ENCODE assay signal across 17 mouse cellular contexts in the genomic region with DNA sequence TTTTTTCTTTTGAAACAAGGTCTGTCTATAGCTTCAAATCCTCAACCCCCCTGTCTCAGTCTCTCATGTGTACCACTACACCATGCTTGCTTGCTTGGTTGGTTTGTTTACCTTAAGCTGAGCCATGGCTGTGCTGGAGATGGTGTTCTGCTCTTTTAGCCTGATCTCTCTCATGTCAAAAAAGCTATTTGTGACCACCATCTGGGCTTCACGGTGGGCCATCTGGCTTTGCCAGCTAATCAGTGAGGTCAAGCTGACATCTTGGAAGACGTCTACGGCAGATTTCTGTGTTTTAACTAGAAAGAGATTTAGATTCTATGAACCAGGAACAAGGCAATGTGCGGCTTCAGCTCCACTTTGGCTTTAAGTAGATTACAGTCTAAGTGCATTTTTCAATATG.
DNase-seq lines count a peak whose midpoint lies in the region; ATAC-seq lines count a peak whose summit lies in the region.
"Had no signal": no experiment of that assay in that cellular context is flagged by ENCODE, and none has a peak within 500 bp of the region (broad histone marks: within the 10 kb centered on the region; RNA-seq: fewer than 3 reads in every experiment).

No protein-coding gene starts in this region.

- no peak overlapping the region for H3K9ac ChIP-seq in hindbrain, embryonic 15.5 days
- H3K9ac ChIP-seq in hindbrain, embryonic 12.5 days, result no peak overlapping the region
- H3K9ac ChIP-seq: intestine, embryonic 15.5 days; liver, embryonic 12.5 days; lung, embryonic 14.5 days; midbrain, embryonic 13.5 days had no signal

- peak; percentile 86 for DNase-seq in cerebellum, adult 11 months
- DNase-seq in cerebellum, postnatal 10 days, result peak; percentile 93 to 96
- DNase-seq in yolk sac, embryonic 10.5 days (ENCODE audit: low spot score), result peak; percentile 8
- no peak for DNase-seq in kidney, postnatal 14 days
- DNase-seq in spleen, postnatal 10 days (ENCODE audit: low spot score in 2 of 2), result no peak
- DNase-seq: gastrocnemius, postnatal 25 days; layer of hippocampus, postnatal 36 days; lung, embryonic 14.5 days; right cerebral cortex, adult 18-20 months; thymus, adult 18-20 months had no signal

- H3K4me2 ChIP-seq in hindbrain, embryonic 15.5 days, result no peak overlapping the region
- H3K4me2 ChIP-seq in hindbrain, embryonic 12.5 days (replicated peaks), result no peak overlapping the region
- H3K4me2 ChIP-seq: intestine, embryonic 15.5 days; liver, embryonic 12.5 days; lung, embryonic 14.5 days; midbrain, embryonic 13.5 days had no signal

- H3K9me3 ChIP-seq in hindbrain, embryonic 15.5 days, result no peaks in the 10 kb centered on the region; the same call in 1 of the 2 replicates
- 0 out of 2 replicates have a peak, but pooled peaks cover 5% of the 10 kb centered on the region for H3K9me3 ChIP-seq in hindbrain, embryonic 12.5 days (replicated peaks)
- H3K9me3 ChIP-seq: embryonic facial prominence, embryonic 10.5 days; intestine, embryonic 15.5 days; liver, embryonic 12.5 days had no signal

- H3K36me3 ChIP-seq in hindbrain, embryonic 15.5 days, result peaks cover 7% of the 10 kb centered on the region; the same call in 1 of the 2 replicates
- no peaks in the 10 kb centered on the region for H3K36me3 ChIP-seq in hindbrain, embryonic 12.5 days
- H3K36me3 ChIP-seq: intestine, embryonic 15.5 days; liver, embryonic 12.5 days had no signal

- WGBS in hindbrain, embryonic 15.5 days, result 57% methylated on average over 4 of the region's 4 CpGs
- WGBS in hindbrain, embryonic 12.5 days, result 55% methylated on average over 4 of the region's 4 CpGs

- H3K4me1 ChIP-seq in hindbrain, embryonic 15.5 days (replicated peaks), result peaks cover 20% of the 10 kb centered on the region
- 0 out of 2 replicates have a peak, but pooled peaks cover 10% of the 10 kb centered on the region for H3K4me1 ChIP-seq in hindbrain, embryonic 12.5 days
- H3K4me1 ChIP-seq: embryonic facial prominence, embryonic 10.5 days; intestine, embryonic 15.5 days had no signal

- no peak overlapping the region for H3K4me3 ChIP-seq in hindbrain, embryonic 15.5 days
- H3K4me3 ChIP-seq in hindbrain, embryonic 12.5 days, result no peak overlapping the region
- H3K4me3 ChIP-seq: embryonic facial prominence, embryonic 10.5 days; intestine, embryonic 15.5 days; liver, embryonic 12.5 days; midbrain, embryonic 13.5 days; myocyte had no signal

- no peaks in the 10 kb centered on the region for H3K27me3 ChIP-seq in hindbrain, embryonic 15.5 days
- H3K27me3 ChIP-seq in hindbrain, embryonic 12.5 days, result no peaks in the 10 kb centered on the region
- H3K27me3 ChIP-seq: intestine, embryonic 15.5 days; midbrain, embryonic 13.5 days had no signal

- H3K27ac ChIP-seq in hindbrain, embryonic 15.5 days (replicated peaks), result peak overlapping the region; percentile 36; the same call in 1 of the 2 replicates
- H3K27ac ChIP-seq in hindbrain, embryonic 12.5 days, result no peak overlapping the region
- H3K27ac ChIP-seq: embryonic facial prominence, embryonic 10.5 days; intestine, embryonic 15.5 days; liver, embryonic 12.5 days; midbrain, embryonic 13.5 days had no signal

- ATAC-seq in hindbrain, embryonic 15.5 days (ENCODE audit: low FRiP score, low read depth), result 0 out of 2 replicates have a peak, but pooled peaks have one; percentile 11
- ATAC-seq in hindbrain, embryonic 12.5 days (ENCODE audit: low FRiP score), result no peak
- ATAC-seq: intestine, embryonic 15.5 days; liver, embryonic 12.5 days; midbrain, embryonic 13.5 days had no signal

Comparison
In these comparisons a context has a peak if more than half of its experiments do, and no peak if none do; other contexts are left out.
1. DNase-seq: peak in cerebellum, adult 11 months (single experiment), cerebellum, postnatal 10 days (2 of 2) and yolk sac, embryonic 10.5 days (single experiment); none in kidney, postnatal 14 days (single experiment) and spleen, postnatal 10 days (0 of 2).